Mouse (Mus musculus) left cerebral cortex, adult 11 months (tissue): ENCODE measurements around the gene Map3k1.
"Not testable (repeated sequence)": the region's sequence is repeated elsewhere in the genome, so short reads cannot be mapped to it uniquely, and the experiment has no call there.

ENCODE experiments used
- DNase-seq: peaks from one replicate; pipeline ENCODE4 v3.0.0; 2022; ENCODE audit warnings: low spot score

The Map3k1 gene

GRCm38 (mm10) chr13:111741991-111742615 lies 66.7 kb downstream of the Map3k1 start:
- no peak for DNase-seq

GRCm38 (mm10) chr13:111741204-111741990 lies 67.4 kb downstream of the Map3k1 start:
- no peak for DNase-seq

- DNase-seq = no peak
Measured at GRCm38 (mm10) chr13:111726898-111727297, 81.9 kb downstream of the Map3k1 start.

GRCm38 (mm10) chr13:111725165-111726077 lies 83.4 kb downstream of the Map3k1 start:
- DNase-seq = peak; percentile 93

- DNase-seq = no peak
Measured at GRCm38 (mm10) chr13:111724811-111725164, 84.0 kb downstream of the Map3k1 start.

GRCm38 (mm10) chr13:111719726-111720125 lies 89.1 kb downstream of the Map3k1 start:
- DNase-seq = no peak

- no peak for DNase-seq
Measured at GRCm38 (mm10) chr13:111710531-111710930, 98.3 kb downstream of the Map3k1 start.

DNA sequence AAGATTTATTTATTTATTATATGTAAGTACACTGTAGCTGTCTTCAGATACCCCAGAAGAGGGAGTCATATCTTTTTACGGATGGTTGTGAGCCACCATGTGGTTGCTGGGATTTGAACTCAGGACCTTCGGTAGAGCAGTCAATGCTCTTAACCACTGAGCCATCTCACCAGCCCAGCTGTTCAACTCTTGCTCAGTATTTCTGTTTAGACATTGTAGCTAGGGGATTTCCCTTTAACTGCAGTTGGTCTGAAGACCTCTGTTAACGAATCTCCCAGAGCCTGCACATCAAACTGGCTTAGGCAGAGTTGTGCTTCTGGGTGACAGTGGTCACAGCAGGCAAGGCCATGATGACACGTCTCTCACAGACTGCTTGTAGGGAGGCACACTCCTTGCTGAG lies 104.8 kb downstream of the Map3k1 start:
- DNase-seq = not testable (repeated sequence)

GRCm38 (mm10) chr13:111703396-111703795 lies 105.4 kb downstream of the Map3k1 start:
- no peak for DNase-seq
